Mouse (Mus musculus): ENCODE data around the gene Krt87. TPM values are rescaled to one million over a fixed set of nuclear protein-coding genes. Genes with fewer than 3 reads are reported as not detected.

The Krt87 gene
- polyA plus RNA-seq, 1 experiment, result not detected

DNA sequence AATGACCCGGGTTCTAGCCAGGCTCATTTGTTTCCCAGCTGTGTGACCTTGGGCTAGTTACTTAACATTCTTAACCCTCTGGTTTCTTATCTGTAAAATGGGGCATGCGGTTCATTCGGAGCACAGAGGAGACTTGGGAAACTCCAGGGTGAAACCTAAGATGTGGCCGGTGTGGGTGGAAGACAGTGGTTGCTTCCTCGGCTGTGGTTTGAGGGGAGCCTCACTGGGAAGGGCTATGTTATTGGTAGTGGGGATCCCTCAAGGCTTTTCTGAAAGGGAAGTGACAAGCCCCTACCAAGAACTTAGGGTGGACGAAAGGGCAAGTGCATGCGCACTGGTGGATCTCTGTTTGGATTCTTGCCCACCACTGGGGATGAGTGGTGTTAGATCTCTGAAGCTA lies 54.0 kb downstream of the Krt87 start:
- TF ChIP-seq GATA1 (IDR thresholded peaks at IDR 0.05; ENCODE audit: low read length) (no peak), TAL1 (IDR thresholded peaks at IDR 0.05; ENCODE audit: low read length) (no peak)
- no peaks in the 10 kb centered on the region for H3K27me3 ChIP-seq (ENCODE audit: control insufficient read depth)
- no peaks in the 10 kb centered on the region for H3K36me3 ChIP-seq (ENCODE audit: control insufficient read depth)
- H3K9me3 ChIP-seq (ENCODE audit: control insufficient read depth, low read length), result no peaks in the 10 kb centered on the region
- H3K4me1 ChIP-seq (ENCODE audit: control insufficient read depth), result no peaks in the 10 kb centered on the region
- H3K4me3 ChIP-seq (replicated peaks), result no peak overlapping the region

DNA sequence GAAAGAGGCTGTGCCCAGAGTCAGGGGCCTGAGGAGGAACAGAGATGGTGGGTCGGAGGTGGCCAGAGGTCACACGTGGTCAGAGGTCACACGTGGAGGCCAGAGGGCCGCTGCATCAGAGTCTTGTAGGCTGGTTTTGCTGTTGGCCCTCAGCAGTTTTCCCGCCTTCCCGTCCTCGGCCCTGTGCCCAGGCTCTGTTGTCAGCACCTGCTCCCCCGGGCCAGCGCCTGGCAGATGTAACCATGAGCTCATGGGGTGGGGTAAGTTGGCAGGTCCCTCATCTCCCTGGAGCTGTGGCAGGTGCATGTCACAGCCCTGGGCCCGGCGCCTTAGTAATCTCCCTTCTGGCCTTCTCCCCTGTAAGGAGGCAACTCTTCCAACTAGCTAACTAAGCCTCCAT lies 55.8 kb downstream of the Krt87 start:
- no peak for TF ChIP-seq TAL1 (IDR thresholded peaks at IDR 0.05; ENCODE audit: low read length)
- Histone ChIP-seq H3K27me3 (ENCODE audit: control insufficient read depth) (no peaks in the 10 kb centered on the region), H3K9me3 (ENCODE audit: control insufficient read depth, low read length) (no peaks in the 10 kb centered on the region), H3K4me1 (ENCODE audit: control insufficient read depth) (no peaks in the 10 kb centered on the region), H3K4me3 (replicated peaks) (no peak overlapping the region), H3K36me3 (ENCODE audit: control insufficient read depth) (no peaks in the 10 kb centered on the region)

- H3K4me3 ChIP-seq (replicated peaks), result no peak overlapping the region
- H3K4me1 ChIP-seq (ENCODE audit: control insufficient read depth), result no peaks in the 10 kb centered on the region
- H3K9me3 ChIP-seq (ENCODE audit: control insufficient read depth, low read length), result no peaks in the 10 kb centered on the region
- no peaks in the 10 kb centered on the region for H3K36me3 ChIP-seq (ENCODE audit: control insufficient read depth)
- TF ChIP-seq TAL1 (IDR thresholded peaks at IDR 0.05; ENCODE audit: low read length), result no peak
- no peak for TF ChIP-seq GATA1 (IDR thresholded peaks at IDR 0.05; ENCODE audit: low read length)
- no peaks in the 10 kb centered on the region for H3K27me3 ChIP-seq (ENCODE audit: control insufficient read depth)
Measured at GRCm38 (mm10) chr15:101381758-101382157, 56.8 kb downstream of the Krt87 start.

Other genes starting within 250 kb of the Krt87 start
- gene Grasp, start 214.6 kb downstream of the Krt87 start, polyA plus RNA-seq (2012), result 0.05 TPM in 1 of 2 replicates, not detected in the other
- gene Nr4a1, start 184.5 kb downstream of the Krt87 start, polyA plus RNA-seq (2012), result 0.14 and 0.16 TPM in 2 replicates
- gene Atg101, start 154.5 kb downstream of the Krt87 start, polyA plus RNA-seq (2012), result 2.8 and 3.0 TPM in 2 replicates
- gene 6030408B16Rik, start 145.6 kb downstream of the Krt87 start, polyA plus RNA-seq (2012), result not detected in 2 replicates
- not detected in 2 replicates for gene Krt80, start 68.6 kb downstream of the Krt87 start, polyA plus RNA-seq (2012)
- gene Krt7, start 27.8 kb downstream of the Krt87 start, polyA plus RNA-seq (2012), result not detected in 2 replicates
- gene Krt88, start 8.9 kb upstream of the Krt87 start, polyA plus RNA-seq (2012), result not detected in 2 replicates
- gene Krt81, start 24.9 kb upstream of the Krt87 start, polyA plus RNA-seq (2012), result not detected in 2 replicates
- gene Krt86, start 34.7 kb upstream of the Krt87 start, polyA plus RNA-seq (2012), result not detected in 2 replicates
- not detected in 2 replicates for gene Krt83, start 52.7 kb upstream of the Krt87 start, polyA plus RNA-seq (2012)
- gene Gm49425, start 78.5 kb upstream of the Krt87 start, polyA plus RNA-seq (2012), result not detected in 2 replicates
- gene Krt84, start 94.0 kb upstream of the Krt87 start, polyA plus RNA-seq (2012), result not detected in 2 replicates
- not detected in 2 replicates for gene Krt82, start 111.9 kb upstream of the Krt87 start, polyA plus RNA-seq (2012)
- gene Krt90, start 124.1 kb upstream of the Krt87 start, polyA plus RNA-seq (2012), result not detected in 2 replicates
- not detected in 2 replicates for gene Krt75, start 135.1 kb upstream of the Krt87 start, polyA plus RNA-seq (2012)
- gene Gm5414, start 189.4 kb upstream of the Krt87 start, polyA plus RNA-seq (2012), result not detected in 2 replicates
- gene Gm5478, start 208.6 kb upstream of the Krt87 start, polyA plus RNA-seq (2012), result not detected in 2 replicates
- gene Krt6b, start 241.5 kb upstream of the Krt87 start, polyA plus RNA-seq (2012), result not detected in 2 replicates

All from erythroblast, embryonic 14.5 days (primary cell).